Mouse (Mus musculus) intestine, embryonic 16.5 days (tissue): Measurements from ENCODE around the gene Atf1. TPM values are rescaled to one million over a fixed set of nuclear protein-coding genes. Genes with fewer than 3 reads are reported as not detected.
A peak's percentile ranks its signal among the peaks of the same experiment; 100 is the strongest.

ENCODE experiments used
- ATAC-seq: fragments of 200-750 bp; cut with Nextera tagmentation; 2 replicates; pipeline ENCODE4 v1.8.0; 2017; ENCODE audit warnings: moderate TSS enrichment, moderate library complexity
- H3K27ac ChIP-seq: fragments of 300-500 bp; sonication (generic); 2 replicates; pipeline ENCODE4 v1.5.1; 2014; ENCODE audit warnings: mild to moderate bottlenecking, low read length
- H3K27me3 ChIP-seq: fragments of 300-500 bp; sonication (generic); replicated peaks from 2 replicates; pipeline ENCODE4 v1.6.1; 2014; ENCODE audit warnings: low read length, control low read depth, mixed read lengths; ENCODE audit not compliant: control insufficient read depth, insufficient read depth
- H3K36me3 ChIP-seq: fragments of 300-500 bp; sonication (generic); 2 replicates; pipeline ENCODE4 v1.6.1; 2014; ENCODE audit warnings: low read length, control low read depth; ENCODE audit not compliant: control insufficient read depth, insufficient read depth
- H3K4me1 ChIP-seq: fragments of 300-500 bp; sonication (generic); 2 replicates; pipeline ENCODE4 v1.6.1; 2014; ENCODE audit warnings: low read length, control low read depth, mixed read lengths; ENCODE audit not compliant: control insufficient read depth, insufficient read depth
- H3K4me2 ChIP-seq: fragments of 300-500 bp; sonication (generic); 2 replicates; pipeline ENCODE4 v1.6.1; 2014; ENCODE audit warnings: low read depth, low read length, control low read depth
- H3K4me3 ChIP-seq: fragments of 300-500 bp; sonication (generic); 2 replicates; pipeline ENCODE4 v1.5.1; 2014; ENCODE audit warnings: mild to moderate bottlenecking, low read length
- H3K9ac ChIP-seq: fragments of 300-500 bp; sonication (generic); 2 replicates; pipeline ENCODE4 v1.6.1; 2014; ENCODE audit warnings: low read depth, low read length
- H3K9me3 ChIP-seq: fragments of 300-500 bp; sonication (generic); 2 replicates; pipeline ENCODE4 v1.6.1; 2016; ENCODE audit warnings: low read length, control low read depth; ENCODE audit not compliant: control insufficient read depth
- WGBS: fragments of 180-500 bp; shearing (Covaris S2); extraction: QIAGEN DNeasy Blood & Tissue Kit; methylation state at CpG from one replicate; pipeline ENCODE4 v1.1.7; 2014; 5-methylcytosine and 5-hydroxymethylcytosine counted together
- polyA plus RNA-seq: library from polyadenylated mRNA; unstranded; fragments of >200 nt; fragmentation: Nextera tagmentation; extraction: Ambion mirVana; gene quantifications from 2 replicates; pipeline ENCODE4 v1.2.1, GENCODE M21; 2015

Atf1 gene
- polyA plus RNA-seq: 32.7 and 36.4 TPM in 2 replicates

GRCm38 (mm10) chr15:100227663-100228534 lies at the start of gene Atf1:
Atf1 (plus strand) TSS chr15:100227819.
- Histone ChIP-seq H3K4me3 (peak within 1 kb of the TSS; percentile 84), H3K9me3 (peaks cover 4% of the 10 kb centered on the region; the same call in 1 of the 2 replicates), H3K36me3 (no peaks in the 10 kb centered on the region), H3K27me3 (no peaks in the 10 kb centered on the region), H3K27ac (peak within 1 kb of the TSS; percentile 100), H3K4me2 (peak within 1 kb of the TSS; percentile 63), H3K4me1 (peaks cover 11% of the 10 kb centered on the region), H3K9ac (peak within 1 kb of the TSS; percentile 99)
- peak; percentile 80 for ATAC-seq
- WGBS: under 1% methylated on average over 51 of the region's 133 CpGs

GRCm38 (mm10) chr15:100178487-100178886 lies 49.1 kb upstream of the Atf1 start:
- Histone ChIP-seq H3K27me3 (no peaks in the 10 kb centered on the region), H3K27ac (no peak overlapping the region), H3K4me2 (no peak overlapping the region), H3K9ac (no peak overlapping the region), H3K9me3 (no peaks in the 10 kb centered on the region), H3K4me1 (no peaks in the 10 kb centered on the region), H3K36me3 (peaks cover 7% of the 10 kb centered on the region; the same call in 1 of the 2 replicates), H3K4me3 (no peak overlapping the region)
- 52% methylated on average over 7 of the region's 7 CpGs for WGBS
- no peak for ATAC-seq

- H3K27ac ChIP-seq: no peak overlapping the region
- no peaks in the 10 kb centered on the region for H3K9me3 ChIP-seq
- 89% methylated on average over 6 of the region's 6 CpGs for WGBS
- no peak overlapping the region for H3K4me3 ChIP-seq
- ATAC-seq: no peak
- no peaks in the 10 kb centered on the region for H3K4me1 ChIP-seq
- H3K4me2 ChIP-seq: no peak overlapping the region
- H3K36me3 ChIP-seq: peaks cover 7% of the 10 kb centered on the region; the same call in 1 of the 2 replicates
- no peaks in the 10 kb centered on the region for H3K27me3 ChIP-seq
- no peak overlapping the region for H3K9ac ChIP-seq
Measured at GRCm38 (mm10) chr15:100179685-100180084, 47.9 kb upstream of the Atf1 start.

GRCm38 (mm10) chr15:100180221-100180620 lies 47.4 kb upstream of the Atf1 start:
- Histone ChIP-seq H3K36me3 (peaks cover 4% of the 10 kb centered on the region; the same call in 1 of the 2 replicates), H3K4me2 (no peak overlapping the region), H3K4me3 (no peak overlapping the region), H3K27ac (no peak overlapping the region), H3K9ac (no peak overlapping the region), H3K4me1 (no peaks in the 10 kb centered on the region), H3K9me3 (no peaks in the 10 kb centered on the region), H3K27me3 (no peaks in the 10 kb centered on the region)
- 90% methylated on average over 4 of the region's 4 CpGs for WGBS
- ATAC-seq: no peak

GRCm38 (mm10) chr15:100181841-100182240 lies 45.8 kb upstream of the Atf1 start:
- Histone ChIP-seq H3K9ac (no peak overlapping the region), H3K4me2 (no peak overlapping the region), H3K27ac (no peak overlapping the region), H3K4me3 (no peak overlapping the region), H3K9me3 (no peaks in the 10 kb centered on the region), H3K4me1 (no peaks in the 10 kb centered on the region), H3K36me3 (peaks cover 5% of the 10 kb centered on the region), H3K27me3 (no peaks in the 10 kb centered on the region)
- 87% methylated on average over 10 of the region's 10 CpGs for WGBS
- ATAC-seq: no peak

- no peak overlapping the region for H3K4me2 ChIP-seq
- WGBS: 89% methylated on average over 28 of the region's 28 CpGs
- no peak overlapping the region for H3K27ac ChIP-seq
- H3K9me3 ChIP-seq: no peaks in the 10 kb centered on the region
- H3K27me3 ChIP-seq: no peaks in the 10 kb centered on the region
- no peak overlapping the region for H3K9ac ChIP-seq
- no peaks in the 10 kb centered on the region for H3K4me1 ChIP-seq
- no peak overlapping the region for H3K4me3 ChIP-seq
- peaks cover 5% of the 10 kb centered on the region for H3K36me3 ChIP-seq
- no peak for ATAC-seq
Measured at GRCm38 (mm10) chr15:100182526-100183280, 44.9 kb upstream of the Atf1 start.

- Histone ChIP-seq H3K9me3 (no peaks in the 10 kb centered on the region), H3K4me3 (no peak overlapping the region), H3K9ac (no peak overlapping the region), H3K27me3 (no peaks in the 10 kb centered on the region), H3K4me2 (no peak overlapping the region), H3K27ac (peak overlapping the region; percentile 27; the same call in 1 of the 2 replicates), H3K4me1 (no peaks in the 10 kb centered on the region), H3K36me3 (peaks cover 3% of the 10 kb centered on the region)
- 78% methylated on average over 10 of the region's 10 CpGs for WGBS
- peak; percentile 92 for ATAC-seq
Measured at GRCm38 (mm10) chr15:100183510-100183909, 44.1 kb upstream of the Atf1 start.

- H3K27ac ChIP-seq: no peak overlapping the region
- no peaks in the 10 kb centered on the region for H3K9me3 ChIP-seq
- ATAC-seq: no peak
- no peak overlapping the region for H3K9ac ChIP-seq
- no peak overlapping the region for H3K4me2 ChIP-seq
- 0 out of 2 replicates have a peak, but pooled peaks cover 4% of the 10 kb centered on the region for H3K4me1 ChIP-seq
- no peak overlapping the region for H3K4me3 ChIP-seq
- H3K27me3 ChIP-seq: no peaks in the 10 kb centered on the region
- 84% methylated on average over 5 of the region's 5 CpGs for WGBS
- peaks cover 3% of the 10 kb centered on the region for H3K36me3 ChIP-seq
Measured at GRCm38 (mm10) chr15:100184821-100185496, 42.7 kb upstream of the Atf1 start.

- 80% methylated on average over 9 of the region's 9 CpGs for WGBS
- no peak for ATAC-seq
- H3K4me3 ChIP-seq: no peak overlapping the region
Measured at GRCm38 (mm10) chr15:100186234-100186633, 41.4 kb upstream of the Atf1 start.

More at GRCm38 (mm10) chr15:100186234-100186633, 41.4 kb upstream of the Atf1 start:
- Histone ChIP-seq H3K9me3 (no peaks in the 10 kb centered on the region), H3K36me3 (peaks cover 6% of the 10 kb centered on the region), H3K27me3 (no peaks in the 10 kb centered on the region), H3K4me2 (no peak overlapping the region), H3K4me1 (0 out of 2 replicates have a peak, but pooled peaks cover 4% of the 10 kb centered on the region), H3K9ac (no peak overlapping the region), H3K27ac (no peak overlapping the region)
